Mouse (Mus musculus) urinary bladder, adult 2 months (tissue): ENCODE measurements around the gene Swsap1. TPM values are rescaled to one million over a fixed set of nuclear protein-coding genes. Genes with fewer than 3 reads are reported as not detected.

Experiments
- polyA plus RNA-seq: library from polyadenylated mRNA; depleted of rRNA; stranded (reverse); fragments of >200 nt; gene quantifications from 2 replicates; pipeline ENCODE4 v1.2.3, GENCODE M21; 2012; rRNA removed

The Swsap1 gene
- polyA plus RNA-seq, 1 experiment: 4.6 TPM

Other genes starting within 250 kb of the Swsap1 start
- gene Ldlr, start 232.3 kb upstream of the Swsap1 start, polyA plus RNA-seq: 29.2 and 35.7 TPM in 2 replicates
- 2.4 and 3.0 TPM in 2 replicates for gene Spc24, start 195.5 kb upstream of the Swsap1 start, polyA plus RNA-seq
- gene Kank2, start 157.0 kb upstream of the Swsap1 start, polyA plus RNA-seq: 44.6 and 77.0 TPM in 2 replicates
- 1.2 and 2.0 TPM in 2 replicates for gene Angptl8, start 120.2 kb upstream of the Swsap1 start, polyA plus RNA-seq
- 89.2 and 102 TPM in 2 replicates for gene Dock6, start 103.1 kb upstream of the Swsap1 start, polyA plus RNA-seq
- gene Rab3d, start 37.6 kb upstream of the Swsap1 start, polyA plus RNA-seq: 54.4 and 59.9 TPM in 2 replicates
- 8.8 and 9.4 TPM in 2 replicates for gene Ccdc159, start 28.3 kb upstream of the Swsap1 start, polyA plus RNA-seq
- gene Tmem205, start 28.2 kb upstream of the Swsap1 start, polyA plus RNA-seq: 93.0 and 101 TPM in 2 replicates
- gene Plppr2, start 18.7 kb upstream of the Swsap1 start, polyA plus RNA-seq: 14.5 and 17.1 TPM in 2 replicates
- 1.8 and 2.1 TPM in 2 replicates for gene Epor, start 7.8 kb downstream of the Swsap1 start, polyA plus RNA-seq
- gene Rgl3, start 33.7 kb downstream of the Swsap1 start, polyA plus RNA-seq: 25.7 and 27.3 TPM in 2 replicates
- gene Ccdc151, start 46.9 kb downstream of the Swsap1 start, polyA plus RNA-seq: 0.19 and 0.29 TPM in 2 replicates
- gene Prkcsh, start 47.1 kb downstream of the Swsap1 start, polyA plus RNA-seq: 84.4 and 86.5 TPM in 2 replicates
- 0.06 and 0.16 TPM in 2 replicates for gene Elavl3, start 96.3 kb downstream of the Swsap1 start, polyA plus RNA-seq
- not detected in 2 replicates for gene Gm49318, start 115.5 kb downstream of the Swsap1 start, polyA plus RNA-seq
- 18.0 and 21.3 TPM in 2 replicates for gene Zfp653, start 115.6 kb downstream of the Swsap1 start, polyA plus RNA-seq
- gene Ecsit, start 129.7 kb downstream of the Swsap1 start, polyA plus RNA-seq: 39.4 and 40.3 TPM in 2 replicates
- gene Cnn1, start 143.5 kb downstream of the Swsap1 start, polyA plus RNA-seq: 3,917 and 4,778 TPM in 2 replicates
- gene Elof1, start 161.4 kb downstream of the Swsap1 start, polyA plus RNA-seq: 74.8 and 97.4 TPM in 2 replicates
- 24.0 and 35.7 TPM in 2 replicates for gene Acp5, start 180.0 kb downstream of the Swsap1 start, polyA plus RNA-seq
- gene Pigyl, start 201.1 kb downstream of the Swsap1 start, polyA plus RNA-seq: 84.1 and 92.9 TPM in 2 replicates
- gene Zfp872, start 232.3 kb downstream of the Swsap1 start, polyA plus RNA-seq: 1.3 and 1.4 TPM in 2 replicates